Mouse (Mus musculus) limb, embryonic 11.5 days (tissue): ENCODE measurements at regions not wholly inside any gene's neighbourhood (a gene's known extent, or its start where the extent isn't known, plus 50 kb on each side); places are given as distances from the start of the nearest gene placed in this dataset.

ENCODE experiments used
- ATAC-seq: fragments of 200-750 bp; cut with Nextera tagmentation; 2 replicates; pipeline ENCODE4 v1.8.0; 2017; ENCODE audit warnings: low read depth; ENCODE audit not compliant: insufficient number of reproducible peaks, low FRiP score, low TSS enrichment
- DNase-seq: peaks from one replicate; pipeline ENCODE4 v3.0.0-alpha.2; 2015; ENCODE audit warnings: low spot score
- H3K27ac ChIP-seq: fragments of 300-500 bp; sonication (generic); replicated peaks from 2 replicates; pipeline ENCODE4 v1.5.1; 2014; ENCODE audit warnings: low read depth, mild to moderate bottlenecking, low read length
- H3K27me3 ChIP-seq: fragments of 300-500 bp; sonication (generic); 2 replicates; pipeline ENCODE4 v1.6.1; 2014; ENCODE audit warnings: mild to moderate bottlenecking, low read length, mixed read lengths; ENCODE audit not compliant: control insufficient read depth, insufficient read depth
- H3K36me3 ChIP-seq: fragments of 300-500 bp; sonication (generic); 2 replicates; pipeline ENCODE4 v1.6.1; 2014; ENCODE audit warnings: mild to moderate bottlenecking, low read length, moderate library complexity, mixed read lengths; ENCODE audit not compliant: control insufficient read depth, insufficient read depth
- H3K4me1 ChIP-seq: fragments of 300-500 bp; sonication (generic); 2 replicates; pipeline ENCODE4 v1.6.1; 2014; ENCODE audit warnings: low read length, mixed read lengths; ENCODE audit not compliant: control insufficient read depth, insufficient read depth
- H3K4me2 ChIP-seq: fragments of 300-500 bp; sonication (generic); 2 replicates; pipeline ENCODE4 v1.6.1; 2014; ENCODE audit warnings: low read depth, mild to moderate bottlenecking, moderate library complexity; ENCODE audit not compliant: severe bottlenecking
- H3K4me3 ChIP-seq: fragments of 300-500 bp; sonication (generic); 2 replicates; pipeline ENCODE4 v1.5.1; 2014; ENCODE audit warnings: low read depth, low read length
- H3K9ac ChIP-seq: fragments of 300-500 bp; sonication (generic); 2 replicates; pipeline ENCODE4 v1.6.1; 2014; ENCODE audit warnings: mild to moderate bottlenecking, low read length
- H3K9me3 ChIP-seq: fragments of 300-500 bp; sonication (generic); 2 replicates; pipeline ENCODE4 v1.6.1; 2016; ENCODE audit warnings: low read length; ENCODE audit not compliant: control insufficient read depth
- WGBS: fragments of 180-500 bp; shearing (Covaris S2); extraction: QIAGEN DNeasy Blood & Tissue Kit; methylation state at CpG from one replicate; pipeline ENCODE4 v1.1.7; 2014; 5-methylcytosine and 5-hydroxymethylcytosine counted together

GRCm38 (mm10) chr3:42449575-42449974 is 707.2 kb downstream of the D3Ertd751e start:
- ATAC-seq (no peak), DNase-seq (no peak)
- no peaks in the 10 kb centered on the region for H3K27me3 ChIP-seq
- WGBS = 59% methylated on average over 1 of the region's 1 CpGs
- no peak overlapping the region for H3K4me3 ChIP-seq
- no peak overlapping the region for H3K27ac ChIP-seq
- no peak overlapping the region for H3K4me2 ChIP-seq
- H3K9me3 ChIP-seq = no peaks in the 10 kb centered on the region
- H3K4me1 ChIP-seq = no peaks in the 10 kb centered on the region
- H3K36me3 ChIP-seq = no peaks in the 10 kb centered on the region
- H3K9ac ChIP-seq = no peak overlapping the region

GRCm38 (mm10) chr3:42464353-42464752 is 721.9 kb downstream of the D3Ertd751e start:
- Histone ChIP-seq H3K9me3 (no peaks in the 10 kb centered on the region), H3K9ac (no peak overlapping the region), H3K27ac (no peak overlapping the region), H3K36me3 (no peaks in the 10 kb centered on the region), H3K4me2 (no peak overlapping the region), H3K27me3 (no peaks in the 10 kb centered on the region), H3K4me1 (no peaks in the 10 kb centered on the region), H3K4me3 (no peak overlapping the region)
- ATAC-seq (no peak), DNase-seq (no peak)

GRCm38 (mm10) chr3:42467125-42467524 is 724.7 kb downstream of the D3Ertd751e start:
- Histone ChIP-seq H3K27me3 (no peaks in the 10 kb centered on the region), H3K27ac (no peak overlapping the region), H3K36me3 (no peaks in the 10 kb centered on the region), H3K4me1 (no peaks in the 10 kb centered on the region), H3K9ac (no peak overlapping the region), H3K9me3 (no peaks in the 10 kb centered on the region), H3K4me3 (no peak overlapping the region), H3K4me2 (no peak overlapping the region)
- WGBS = 80% methylated on average over 6 of the region's 6 CpGs
- ATAC-seq (no peak), DNase-seq (no peak)

GRCm38 (mm10) chr3:42514922-42515593 is 772.6 kb downstream of the D3Ertd751e start:
- Histone ChIP-seq H3K9me3 (no peaks in the 10 kb centered on the region), H3K4me1 (no peaks in the 10 kb centered on the region), H3K27me3 (no peaks in the 10 kb centered on the region), H3K27ac (no peak overlapping the region), H3K9ac (no peak overlapping the region), H3K4me2 (no peak overlapping the region), H3K36me3 (no peaks in the 10 kb centered on the region), H3K4me3 (no peak overlapping the region)
- 89% methylated on average over 3 of the region's 3 CpGs for WGBS
- ATAC-seq (no peak), DNase-seq (no peak)

GRCm38 (mm10) chr3:42516286-42516685 is 773.9 kb downstream of the D3Ertd751e start:
- no peaks in the 10 kb centered on the region for H3K36me3 ChIP-seq
- no peak overlapping the region for H3K9ac ChIP-seq
- H3K4me3 ChIP-seq = no peak overlapping the region
- ATAC-seq (no peak), DNase-seq (no peak)
- H3K9me3 ChIP-seq = no peaks in the 10 kb centered on the region
- H3K4me2 ChIP-seq = no peak overlapping the region
- no peak overlapping the region for H3K27ac ChIP-seq
- WGBS = 80% methylated on average over 2 of the region's 2 CpGs
- no peaks in the 10 kb centered on the region for H3K4me1 ChIP-seq
- H3K27me3 ChIP-seq = no peaks in the 10 kb centered on the region

- Histone ChIP-seq H3K4me2 (no peak overlapping the region), H3K36me3 (no peaks in the 10 kb centered on the region), H3K27ac (no peak overlapping the region), H3K9me3 (no peaks in the 10 kb centered on the region), H3K4me1 (no peaks in the 10 kb centered on the region), H3K4me3 (no peak overlapping the region), H3K9ac (no peak overlapping the region), H3K27me3 (no peaks in the 10 kb centered on the region)
- 91% methylated on average over 4 of the region's 4 CpGs for WGBS
- DNase-seq (no peak), ATAC-seq (no peak)
These were observed 789.0 kb downstream of the D3Ertd751e start for GRCm38 (mm10) chr3:42531397-42531796.

- H3K27me3 ChIP-seq = no peaks in the 10 kb centered on the region
- 87% methylated on average over 1 of the region's 1 CpGs for WGBS
- no peak overlapping the region for H3K4me2 ChIP-seq
- DNase-seq (no peak), ATAC-seq (no peak)
- no peak overlapping the region for H3K4me3 ChIP-seq
- H3K36me3 ChIP-seq = no peaks in the 10 kb centered on the region
- no peaks in the 10 kb centered on the region for H3K9me3 ChIP-seq
- H3K9ac ChIP-seq = no peak overlapping the region
- H3K27ac ChIP-seq = no peak overlapping the region
- no peaks in the 10 kb centered on the region for H3K4me1 ChIP-seq
These were observed 824.3 kb downstream of the D3Ertd751e start for GRCm38 (mm10) chr3:42566731-42567130.

GRCm38 (mm10) chr3:42570364-42571024 is 828.1 kb downstream of the D3Ertd751e start:
- Histone ChIP-seq H3K4me2 (no peak overlapping the region), H3K27me3 (no peaks in the 10 kb centered on the region), H3K4me3 (no peak overlapping the region), H3K4me1 (peaks cover 2% of the 10 kb centered on the region; the same call in 1 of the 2 replicates), H3K36me3 (no peaks in the 10 kb centered on the region), H3K27ac (no peak overlapping the region), H3K9ac (no peak overlapping the region), H3K9me3 (no peaks in the 10 kb centered on the region)
- DNase-seq (no peak), ATAC-seq (no peak)
- WGBS = 82% methylated on average over 3 of the region's 3 CpGs
